Mouse (Mus musculus): ENCODE data around the gene Bmi1.

Bmi1 gene

DNA sequence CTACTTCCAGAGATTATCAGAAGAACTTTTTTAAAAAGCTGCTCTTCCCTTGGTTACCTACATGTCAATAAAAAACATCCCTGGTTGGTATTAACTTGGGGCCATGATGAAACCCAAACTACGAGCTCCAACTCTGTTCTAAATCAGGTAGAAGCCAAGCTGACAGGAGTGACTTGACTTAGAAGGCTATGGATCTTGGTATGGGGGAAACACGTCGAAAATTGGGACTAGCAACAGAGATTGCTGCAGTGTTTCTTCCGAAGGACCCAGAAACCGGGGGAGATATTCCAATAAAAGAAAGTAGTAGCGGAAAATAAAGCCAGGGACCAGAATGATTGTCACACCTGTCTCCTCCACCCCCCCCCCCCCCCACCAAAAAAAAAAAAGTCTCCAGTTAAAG, 11.5 kb downstream of the Bmi1 start:
- no peak for DNase-seq (ENCODE audit: low read depth)

GRCm38 (mm10) chr2:18688708-18689063, 11.9 kb downstream of the Bmi1 start:
- no peak for DNase-seq (ENCODE audit: low read depth)

DNA sequence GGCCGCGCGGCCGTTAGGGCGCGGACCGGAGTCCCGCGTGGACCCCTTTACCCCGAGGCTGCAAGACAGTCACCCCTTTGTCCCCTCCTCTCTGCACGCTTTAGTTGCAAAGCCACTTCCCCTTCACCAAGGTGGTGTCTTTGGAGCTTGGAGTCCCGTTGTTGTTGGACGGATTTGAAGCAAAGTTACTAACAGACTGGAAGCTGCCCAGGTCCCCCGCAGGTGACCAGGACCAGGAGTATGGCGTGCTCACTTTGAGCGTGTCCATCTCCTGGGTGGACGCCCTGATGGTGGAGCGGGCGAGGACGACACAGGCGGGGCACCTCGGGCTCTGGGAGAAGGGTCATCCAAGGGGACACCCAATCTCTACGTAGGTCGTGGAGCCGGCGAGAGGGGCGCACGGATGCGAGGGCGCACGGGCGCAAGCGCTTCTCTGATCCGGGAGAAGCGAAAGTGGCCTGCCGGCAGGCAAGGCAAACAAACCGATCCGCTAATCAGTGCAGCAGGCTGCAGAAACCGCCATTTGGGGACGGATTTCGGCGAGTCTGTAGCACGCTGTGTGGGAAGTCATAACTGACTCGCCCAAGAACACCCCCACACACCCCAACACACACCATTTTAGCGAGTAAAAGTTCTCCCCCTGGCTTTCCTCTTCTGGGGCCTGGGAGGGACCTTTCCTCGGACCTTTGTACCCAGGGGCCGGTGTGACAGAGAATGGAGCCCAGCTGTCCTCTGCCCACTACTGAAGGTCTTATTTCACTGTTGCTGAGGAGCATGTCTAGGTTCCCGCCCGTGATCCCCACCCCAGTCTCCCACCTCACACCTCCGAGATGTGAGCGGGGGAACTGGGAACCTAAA, 12.5 kb downstream of the Bmi1 start:
- DNase-seq (ENCODE audit: low read depth), result no peak

GRCm38 (mm10) chr2:18690055-18690691, 13.4 kb downstream of the Bmi1 start:
- no peak for DNase-seq (ENCODE audit: low read depth)

DNA sequence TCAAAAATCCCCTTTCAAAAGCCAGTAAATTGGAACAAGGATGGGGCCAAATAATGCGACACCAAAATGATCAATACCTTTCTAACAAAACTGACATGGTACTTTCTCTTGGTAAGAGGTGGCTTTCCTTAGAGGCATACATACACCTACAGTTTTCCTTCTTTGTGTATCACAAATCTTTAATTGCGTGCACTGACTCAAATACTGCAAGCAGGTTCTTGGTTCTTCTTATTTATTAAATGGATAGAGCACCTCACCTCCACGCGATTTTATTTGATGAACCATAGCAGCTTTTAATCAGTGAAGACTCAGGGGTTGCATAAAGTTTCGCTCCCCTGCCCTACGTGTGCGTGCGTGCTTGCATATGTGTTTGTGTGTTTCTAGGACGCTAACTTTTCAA, 13.9 kb downstream of the Bmi1 start:
- no peak for DNase-seq (ENCODE audit: low read depth)

DNA sequence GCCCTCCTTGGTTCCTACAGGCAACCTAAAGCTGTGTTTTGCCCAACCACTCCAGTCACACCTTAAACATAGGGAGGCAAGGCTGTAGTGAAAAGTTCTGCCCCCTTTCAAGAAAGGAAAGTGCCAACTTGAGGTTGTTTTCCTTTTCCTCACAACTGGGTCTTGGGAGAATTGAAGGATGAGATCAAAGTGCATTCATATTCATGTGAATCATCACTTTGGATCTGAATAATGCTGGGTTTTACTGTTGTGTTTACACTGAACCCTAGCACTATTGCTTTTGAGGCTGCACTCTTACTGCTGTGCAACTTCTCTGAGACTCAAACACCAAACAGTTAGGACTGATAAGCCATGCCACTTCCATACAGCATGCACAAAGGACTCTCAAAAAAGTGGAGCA, 15.2 kb downstream of the Bmi1 start:
- DNase-seq (ENCODE audit: low read depth), result no peak

DNA sequence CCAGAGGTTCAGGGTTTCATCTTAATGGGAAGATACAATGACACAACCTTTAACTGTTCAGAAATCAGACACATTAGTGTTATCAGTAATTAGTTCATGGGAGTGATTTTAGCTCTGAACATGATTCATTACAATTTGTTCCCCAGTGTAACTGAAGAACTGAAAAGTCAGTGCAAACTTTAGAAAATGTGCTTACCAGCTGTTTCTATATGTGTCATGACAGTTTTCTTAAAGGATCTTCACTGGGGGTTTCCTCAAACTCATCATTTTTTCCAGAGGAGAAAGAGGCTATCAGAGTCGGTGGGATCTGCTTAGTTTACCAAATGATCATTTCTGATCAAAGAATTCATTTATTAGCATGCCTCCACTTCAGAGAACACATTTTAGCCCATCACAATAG, 15.7 kb downstream of the Bmi1 start:
- DNase-seq (ENCODE audit: low read depth), result no peak

GRCm38 (mm10) chr2:18693491-18693870, 16.7 kb downstream of the Bmi1 start:
- DNase-seq (ENCODE audit: low read depth), result no peak

- no peak for DNase-seq (ENCODE audit: low read depth)
Observed at GRCm38 (mm10) chr2:18693871-18694610, 17.2 kb downstream of the Bmi1 start, which contains the start of gene Spag6. TSS of gene Spag6 (plus strand) at chr2:18694032.

- DNase-seq (ENCODE audit: low read depth), result no peak
Observed at GRCm38 (mm10) chr2:18694611-18694950, 17.8 kb downstream of the Bmi1 start.

DNA sequence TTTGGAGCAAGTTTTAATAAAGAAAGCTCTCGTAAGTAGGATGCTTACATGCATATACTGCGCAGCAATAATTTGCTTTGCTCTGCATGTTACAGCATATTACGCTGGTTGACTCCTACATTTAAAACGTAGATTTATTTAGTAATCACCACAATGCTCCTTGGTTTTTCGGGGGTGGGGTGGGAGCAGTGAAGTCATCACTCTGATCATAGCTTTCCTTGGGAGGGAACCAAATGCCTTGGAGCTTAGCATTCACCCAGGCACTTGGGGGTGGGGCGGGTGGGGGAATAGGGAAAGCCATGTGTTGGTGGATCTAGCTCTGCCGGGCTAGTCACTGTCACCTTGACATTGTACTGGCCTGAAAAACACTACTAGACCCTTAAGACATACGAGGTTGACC, 18.3 kb downstream of the Bmi1 start:
- no peak for DNase-seq (ENCODE audit: low read depth)

GRCm38 (mm10) chr2:18695629-18696150, 18.9 kb downstream of the Bmi1 start:
- DNase-seq (ENCODE audit: low read depth), result no peak

DNA sequence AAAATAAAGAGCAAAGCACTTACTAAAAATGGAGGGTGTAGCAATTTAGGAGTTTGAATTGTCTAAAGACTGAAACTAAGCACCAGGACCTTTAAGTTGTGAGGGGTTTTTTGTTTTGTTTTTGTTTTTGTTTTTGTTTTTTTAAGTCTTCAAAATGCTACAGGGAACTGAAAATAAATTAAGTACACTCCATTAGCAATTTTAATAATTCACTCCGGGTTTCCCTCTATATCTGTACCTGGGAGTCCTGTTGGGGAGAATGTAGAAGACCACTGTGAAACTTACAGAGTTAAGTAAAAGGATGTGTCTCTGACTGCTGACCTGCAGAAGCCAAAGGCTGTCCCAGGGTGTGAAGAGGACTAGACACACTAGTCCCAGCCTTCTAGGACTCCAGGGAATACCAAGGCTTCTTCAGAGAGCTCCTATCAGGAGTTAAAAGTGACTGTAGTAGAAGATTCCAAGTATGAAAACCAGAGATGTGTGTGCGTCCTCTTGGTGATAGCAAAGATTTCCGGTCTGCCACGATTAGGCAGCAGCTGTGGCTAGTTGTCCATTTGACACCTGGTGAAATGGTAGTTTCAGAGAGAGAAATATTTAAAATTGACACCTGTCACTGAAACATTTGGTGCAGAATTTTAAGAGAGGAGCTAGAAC, 20.9 kb downstream of the Bmi1 start:
- DNase-seq (ENCODE audit: low read depth), result no peak

- no peak for DNase-seq (ENCODE audit: low read depth)
Observed at GRCm38 (mm10) chr2:18698663-18699385, 22.0 kb downstream of the Bmi1 start.

DNA sequence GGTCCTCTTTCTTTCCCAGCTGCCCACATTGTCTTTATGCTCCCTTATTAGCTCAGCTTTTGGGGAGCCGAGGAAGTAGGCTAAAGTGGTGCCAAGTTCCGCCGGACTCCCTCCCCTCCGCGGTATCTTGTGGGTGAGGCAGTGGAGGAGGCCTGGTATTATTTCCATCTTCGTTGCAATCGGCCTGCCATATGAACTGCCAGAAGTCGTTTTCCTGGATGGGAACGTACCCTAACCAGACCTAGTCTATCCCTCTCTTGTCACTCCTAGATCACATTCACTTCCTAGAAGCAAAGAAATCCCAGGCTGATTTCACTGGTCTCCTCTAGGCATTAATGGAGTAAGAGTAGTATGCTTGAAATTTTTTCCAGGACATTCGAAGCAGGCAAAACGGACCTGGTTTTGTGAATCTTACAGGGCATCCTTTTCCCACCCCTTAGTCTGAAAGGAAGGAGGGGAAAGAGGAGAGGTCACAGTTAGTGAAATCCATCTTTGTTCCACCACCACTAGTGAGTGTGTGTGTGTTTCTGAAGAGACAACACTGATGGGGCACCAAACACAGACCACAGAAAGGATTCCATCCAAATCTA, 22.7 kb downstream of the Bmi1 start:
- DNase-seq (ENCODE audit: low read depth), result no peak

DNA sequence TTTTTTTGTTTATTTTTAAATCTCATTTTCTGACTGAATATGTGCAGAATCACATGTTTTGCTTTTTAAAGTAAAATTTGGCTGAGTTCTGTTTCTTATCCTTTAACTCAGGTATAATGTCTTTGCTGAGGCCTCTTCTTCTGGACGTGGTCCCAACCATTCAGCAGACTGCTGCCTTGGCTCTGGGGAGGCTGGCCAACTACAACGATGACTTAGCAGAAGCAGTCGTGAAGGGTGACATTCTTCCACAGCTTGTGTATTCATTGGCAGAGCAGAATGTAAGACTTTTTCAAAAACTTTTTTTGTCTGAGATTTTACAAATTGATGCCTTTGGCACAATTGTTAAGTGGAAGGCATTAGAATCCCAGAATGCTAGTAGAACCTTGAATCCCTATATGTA, 33.5 kb downstream of the Bmi1 start:
- DNase-seq (ENCODE audit: low read depth), result no peak

- DNase-seq (ENCODE audit: low read depth), result no peak
Observed at GRCm38 (mm10) chr2:18713071-18713470, 36.3 kb downstream of the Bmi1 start.

- no peak for DNase-seq (ENCODE audit: low read depth)
Observed at GRCm38 (mm10) chr2:18714337-18714736, 37.5 kb downstream of the Bmi1 start.

DNA sequence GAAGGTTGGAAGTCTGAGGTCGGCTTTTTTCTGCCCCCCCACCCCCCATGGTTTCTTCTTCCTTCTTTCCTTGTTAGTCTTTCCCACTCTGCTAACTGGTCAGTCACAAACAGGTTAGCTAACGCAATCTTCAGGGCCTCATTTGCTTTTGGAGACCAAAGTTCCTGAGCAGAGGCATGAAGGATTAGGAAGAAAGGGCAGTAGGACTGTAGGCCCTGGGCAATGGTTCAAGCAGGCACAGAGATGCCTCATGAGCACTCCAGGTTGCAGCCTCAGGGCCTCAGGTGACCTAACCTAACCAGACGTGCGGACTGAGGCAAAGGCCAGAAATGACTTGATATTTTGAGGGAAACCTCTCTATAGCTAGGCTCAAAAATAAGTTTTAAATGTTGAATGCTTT, 41.7 kb downstream of the Bmi1 start:
- no peak for DNase-seq (ENCODE audit: low read depth)

DNA sequence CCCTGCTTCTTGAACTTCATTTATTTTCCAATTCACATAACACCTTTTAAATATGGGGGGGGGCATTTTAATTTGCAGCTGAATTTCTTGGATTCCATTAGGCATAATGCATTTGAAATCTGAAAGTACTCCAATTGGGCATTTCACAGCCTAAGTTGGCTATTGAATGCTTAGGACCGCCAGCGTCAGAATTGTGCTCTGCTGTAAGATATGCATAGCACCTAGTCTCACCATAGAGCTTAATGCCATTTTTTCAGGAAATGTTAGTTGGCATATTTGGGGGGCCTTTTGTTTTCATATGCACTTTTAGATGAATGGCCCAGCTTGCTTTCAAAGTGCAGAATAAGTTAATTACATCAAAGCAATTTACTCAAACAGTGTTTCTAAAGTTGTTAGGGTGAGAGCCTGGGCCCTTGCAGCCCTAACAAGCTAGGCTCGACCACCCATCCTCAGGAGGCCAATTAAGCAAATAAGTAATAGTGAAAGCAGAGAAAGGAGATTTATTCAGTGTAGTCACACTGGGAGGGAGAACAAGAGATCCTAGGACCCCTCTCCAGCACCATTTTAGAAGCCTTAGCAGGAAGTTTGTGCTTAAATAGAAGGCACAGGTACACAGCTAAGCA, 45.5 kb downstream of the Bmi1 start:
- no peak for DNase-seq (ENCODE audit: low read depth)

DNA sequence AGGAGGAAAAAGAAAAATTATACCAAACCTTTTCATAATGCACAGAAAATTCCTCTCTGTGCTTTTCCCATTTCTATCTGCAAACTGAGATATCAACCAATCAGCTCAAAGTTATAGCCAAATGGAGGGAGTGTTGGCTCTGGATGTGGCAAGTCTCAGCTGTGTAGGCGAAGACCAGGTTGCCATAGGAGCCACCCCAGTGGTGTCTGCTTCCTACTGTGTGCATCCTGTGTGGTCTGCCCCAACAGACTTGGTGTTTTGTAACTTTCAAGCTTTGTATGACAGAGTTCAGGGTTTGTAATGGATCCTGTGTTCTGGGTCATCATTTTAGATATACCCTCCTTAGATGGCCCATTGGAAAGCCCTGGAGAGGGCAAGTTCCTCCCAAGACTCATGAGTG, 47.6 kb downstream of the Bmi1 start:
- no peak for DNase-seq (ENCODE audit: low read depth)

All from c-Kit-positive CD71-positive TER-119-negative erythroid progenitor cells, embryonic 14.5 days (primary cell).